Mouse (Mus musculus) myocyte (in vitro differentiated cells): ENCODE data around the gene Samd4.
A peak's percentile ranks its signal among the peaks of the same experiment; 100 is the strongest.

Experiments
- CEBPB ChIP-seq: IDR thresholded peaks from 2 replicates; pipeline ENCODE4 v1.6.1; 2011; ENCODE audit warnings: mild to moderate bottlenecking, moderate library complexity; ENCODE audit not compliant: poor library complexity, insufficient read depth, severe bottlenecking
- E2F4 ChIP-seq: IDR thresholded peaks from one replicate; pipeline ENCODE4 v1.6.1; 2011; ENCODE audit warnings: mild to moderate bottlenecking, control low read depth, moderate library complexity; ENCODE audit not compliant: insufficient read depth
- MAX ChIP-seq: IDR thresholded peaks from one replicate; pipeline ENCODE4 v1.6.1; 2011; ENCODE audit warnings: low read depth, mild to moderate bottlenecking, control low read depth
- MYOD1 ChIP-seq, 3 experiments: IDR thresholded peaks; one replicate each; pipeline ENCODE4 v1.6.1; 2011; ENCODE audit warnings: control low read depth in 2 of 3, low read depth in 2 of 3, mild to moderate bottlenecking in 2 of 3, moderate library complexity in 1 of 3; ENCODE audit not compliant: insufficient read length in 2 of 3, control insufficient read depth in 1 of 3
- MYOG ChIP-seq, 3 experiments: IDR thresholded peaks; one replicate each; pipeline ENCODE4 v1.6.1; 2011; ENCODE audit warnings: control low read depth in 2 of 3, low read depth in 2 of 3, mild to moderate bottlenecking in 2 of 3; ENCODE audit not compliant: insufficient read length in 2 of 3, control insufficient read depth in 1 of 3, insufficient read depth in 1 of 3
- POLR2A ChIP-seq: IDR thresholded peaks from one replicate; pipeline ENCODE4 v1.6.1; 2011; ENCODE audit warnings: low read depth, mild to moderate bottlenecking, control low read depth, moderate library complexity; ENCODE audit not compliant: insufficient read length
- TCF12 ChIP-seq: IDR thresholded peaks from one replicate; pipeline ENCODE4 v1.6.1; 2011; ENCODE audit warnings: mild to moderate bottlenecking, control low read depth; ENCODE audit not compliant: poor library complexity, insufficient read depth, severe bottlenecking
- USF1 ChIP-seq: IDR thresholded peaks from one replicate; pipeline ENCODE4 v1.6.1; 2011; ENCODE audit warnings: low read depth, mild to moderate bottlenecking, control low read depth, moderate library complexity

DNA sequence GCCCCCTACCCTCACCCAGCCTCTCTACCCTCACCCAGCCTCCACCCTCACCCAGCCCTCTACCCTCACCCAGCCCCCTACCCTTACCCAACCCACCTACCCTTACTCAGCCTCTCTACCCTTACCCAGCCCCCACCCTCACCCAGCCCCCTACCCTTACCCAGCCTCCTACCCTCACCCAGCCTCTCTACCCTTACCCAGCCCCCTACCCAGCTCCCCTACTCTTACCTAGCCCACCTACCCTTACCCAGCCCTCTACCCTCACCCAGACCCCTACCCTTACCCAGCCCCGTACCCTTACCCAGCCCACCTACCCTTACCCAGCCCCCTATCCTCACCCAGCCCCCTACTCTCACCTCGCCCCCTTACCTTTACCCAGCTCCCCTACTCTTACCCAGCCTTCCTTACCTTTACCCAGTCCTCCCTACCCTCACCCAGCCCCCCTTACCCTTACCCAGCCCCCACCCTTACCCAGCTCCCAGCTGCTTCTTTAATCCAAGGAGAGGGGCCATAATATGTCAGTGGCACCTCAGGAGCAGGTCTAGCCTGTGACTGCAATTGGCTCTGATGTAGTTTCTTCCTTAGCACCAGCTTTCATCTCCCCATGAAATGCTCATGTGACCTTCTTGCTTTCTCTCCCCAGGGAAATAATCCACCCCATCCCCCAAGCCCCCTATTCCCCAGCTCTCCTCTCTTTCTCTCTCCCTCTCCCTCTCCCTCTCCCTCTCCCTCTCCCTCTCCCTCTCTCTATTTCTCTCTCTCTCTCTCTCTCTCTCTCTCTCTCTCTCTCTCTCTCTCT, 81.6 kb downstream of the Samd4 start:
- no peak for TF ChIP-seq POLR2A
- peak; percentile 64 for TF ChIP-seq USF1
- TF ChIP-seq TCF12, result no peak
- no peak for TF ChIP-seq MYOG (IDR thresholded peaks at IDR 0.05; ENCODE audit: control insufficient read depth in 1 of 3, insufficient read depth in 1 of 3, insufficient read length in 2 of 3, low read depth in 2 of 3)
- TF ChIP-seq MYOD1 (IDR thresholded peaks at IDR 0.05; ENCODE audit: control insufficient read depth in 1 of 3, insufficient read length in 2 of 3, low read depth in 2 of 3), result no peak
- no peak for TF ChIP-seq MAX
- no peak for TF ChIP-seq E2F4
- no peak for TF ChIP-seq CEBPB
